Mouse (Mus musculus): ENCODE results near the gene Ccpg1os. TPM values are rescaled to one million over a fixed set of nuclear protein-coding genes. Genes with fewer than 3 reads are reported as not detected.

Gene Ccpg1os
- polyA plus RNA-seq, 1 experiment from 2014 or later, result 35.2 TPM

- Histone ChIP-seq H3K27ac (replicated peaks) (no peak overlapping the region), H3K27me3 (no peaks in the 10 kb centered on the region), H3K4me2 (replicated peaks) (no peak overlapping the region), H3K4me3 (replicated peaks) (no peak overlapping the region), H3K9ac (no peak overlapping the region), H3K36me3 (peaks cover 25% of the 10 kb centered on the region), H3K9me3 (replicated peaks) (no peaks in the 10 kb centered on the region), H3K4me1 (no peaks in the 10 kb centered on the region)
- 70% methylated on average over 7 of the region's 7 CpGs for WGBS
- no peak for ATAC-seq (ENCODE audit: insufficient number of reproducible peaks, low FRiP score, low TSS enrichment, low read depth)
These were observed 35.6 kb downstream of the Ccpg1os start for GRCm38 (mm10) chr9:72949572-72949971.

GRCm38 (mm10) chr9:72947010-72947409 lies 38.2 kb downstream of the Ccpg1os start:
- Histone ChIP-seq H3K36me3 (peaks cover 38% of the 10 kb centered on the region), H3K27ac (replicated peaks) (no peak overlapping the region), H3K9ac (no peak overlapping the region), H3K9me3 (replicated peaks) (no peaks in the 10 kb centered on the region), H3K4me3 (replicated peaks) (no peak overlapping the region), H3K27me3 (no peaks in the 10 kb centered on the region), H3K4me1 (no peaks in the 10 kb centered on the region), H3K4me2 (replicated peaks) (no peak overlapping the region)
- no peak for ATAC-seq (ENCODE audit: insufficient number of reproducible peaks, low FRiP score, low TSS enrichment, low read depth)
- 100% methylated on average over 1 of the region's 1 CpGs for WGBS

GRCm38 (mm10) chr9:72944286-72944685 lies 40.9 kb downstream of the Ccpg1os start:
- no peak for ATAC-seq (ENCODE audit: insufficient number of reproducible peaks, low FRiP score, low TSS enrichment, low read depth)
- H3K36me3 ChIP-seq, result peaks cover 38% of the 10 kb centered on the region
- no peak overlapping the region for H3K4me2 ChIP-seq (replicated peaks)
- no peaks in the 10 kb centered on the region for H3K27me3 ChIP-seq
- WGBS, result 89% methylated on average over 13 of the region's 13 CpGs
- H3K9me3 ChIP-seq (replicated peaks), result no peaks in the 10 kb centered on the region
- no peak overlapping the region for H3K27ac ChIP-seq (replicated peaks)
- no peaks in the 10 kb centered on the region for H3K4me1 ChIP-seq
- H3K4me3 ChIP-seq (replicated peaks), result no peak overlapping the region
- H3K9ac ChIP-seq, result no peak overlapping the region

- Histone ChIP-seq H3K27me3 (no peaks in the 10 kb centered on the region), H3K36me3 (peaks cover 38% of the 10 kb centered on the region), H3K4me1 (no peaks in the 10 kb centered on the region), H3K9me3 (replicated peaks) (no peaks in the 10 kb centered on the region), H3K27ac (replicated peaks) (no peak overlapping the region), H3K4me3 (replicated peaks) (no peak overlapping the region), H3K9ac (no peak overlapping the region), H3K4me2 (replicated peaks) (no peak overlapping the region)
- WGBS, result 61% methylated on average over 3 of the region's 3 CpGs
- ATAC-seq (ENCODE audit: insufficient number of reproducible peaks, low FRiP score, low TSS enrichment, low read depth), result no peak
These were observed 41.8 kb downstream of the Ccpg1os start for GRCm38 (mm10) chr9:72943424-72943823.

GRCm38 (mm10) chr9:72936301-72936700 lies 48.9 kb downstream of the Ccpg1os start:
- H3K27ac ChIP-seq (replicated peaks), result no peak overlapping the region
- no peaks in the 10 kb centered on the region for H3K9me3 ChIP-seq (replicated peaks)
- H3K27me3 ChIP-seq, result no peaks in the 10 kb centered on the region
- no peak for ATAC-seq (ENCODE audit: insufficient number of reproducible peaks, low FRiP score, low TSS enrichment, low read depth)
- H3K4me1 ChIP-seq, result no peaks in the 10 kb centered on the region
- peaks cover 17% of the 10 kb centered on the region; the same call in 1 of the 2 replicates for H3K36me3 ChIP-seq
- WGBS, result 54% methylated on average over 2 of the region's 2 CpGs
- H3K4me2 ChIP-seq (replicated peaks), result no peak overlapping the region
- H3K4me3 ChIP-seq (replicated peaks), result no peak overlapping the region
- H3K9ac ChIP-seq, result no peak overlapping the region

GRCm38 (mm10) chr9:72935309-72935708 lies 49.9 kb downstream of the Ccpg1os start:
- no peaks in the 10 kb centered on the region for H3K27me3 ChIP-seq
- peaks cover 17% of the 10 kb centered on the region; the same call in 1 of the 2 replicates for H3K36me3 ChIP-seq
- WGBS, result 86% methylated on average over 4 of the region's 4 CpGs
- no peak overlapping the region for H3K4me3 ChIP-seq (replicated peaks)
- no peak overlapping the region for H3K4me2 ChIP-seq (replicated peaks)
- ATAC-seq (ENCODE audit: insufficient number of reproducible peaks, low FRiP score, low TSS enrichment, low read depth), result no peak
- H3K27ac ChIP-seq (replicated peaks), result no peak overlapping the region
- H3K9ac ChIP-seq, result no peak overlapping the region
- no peaks in the 10 kb centered on the region for H3K9me3 ChIP-seq (replicated peaks)
- no peaks in the 10 kb centered on the region for H3K4me1 ChIP-seq

- Histone ChIP-seq H3K27me3 (no peaks in the 10 kb centered on the region), H3K27ac (replicated peaks) (no peak overlapping the region), H3K9me3 (replicated peaks) (no peaks in the 10 kb centered on the region), H3K36me3 (peaks cover 21% of the 10 kb centered on the region), H3K4me2 (replicated peaks) (no peak overlapping the region), H3K4me3 (replicated peaks) (no peak overlapping the region), H3K4me1 (peaks cover 14% of the 10 kb centered on the region), H3K9ac (no peak overlapping the region)
- 0 out of 2 replicates have a peak, but pooled peaks have one; percentile 39 for ATAC-seq (ENCODE audit: insufficient number of reproducible peaks, low FRiP score, low TSS enrichment, low read depth)
- WGBS, result 60% methylated on average over 13 of the region's 13 CpGs
These were observed 53.9 kb downstream of the Ccpg1os start for GRCm38 (mm10) chr9:72931166-72931790.

Small RNA genes within 50 kb of the gene (microRNA-seq; reads per million reads assigned to microRNA genes)
- not detected for gene Gm27353 (ENCODE audit: borderline number of aligned reads)

Other genes with a start within 250 kb of the Ccpg1os start
- gene Prtg, start 178.5 kb downstream of the Ccpg1os start, polyA plus RNA-seq (2015; fragmentation: Nextera tagmentation; extraction: Ambion mirVana), result 1.1 and 1.2 TPM in 2 replicates
- gene Pygo1, start 59.7 kb downstream of the Ccpg1os start, polyA plus RNA-seq (2015; fragmentation: Nextera tagmentation; extraction: Ambion mirVana), result 7.5 and 7.6 TPM in 2 replicates
- gene Dyx1c1, start 26.6 kb downstream of the Ccpg1os start, polyA plus RNA-seq (2015; fragmentation: Nextera tagmentation; extraction: Ambion mirVana), result 2.0 and 3.6 TPM in 2 replicates
- not detected in 2 replicates for gene Gm44503, start 26.5 kb downstream of the Ccpg1os start, polyA plus RNA-seq (2015; fragmentation: Nextera tagmentation; extraction: Ambion mirVana)
- 39.1 and 39.4 TPM in 2 replicates for gene Ccpg1, start within 50 bp of the Ccpg1os start, polyA plus RNA-seq (2015; fragmentation: Nextera tagmentation; extraction: Ambion mirVana)
- 12.0 and 15.0 TPM in 2 replicates for gene Pigb, start 55.0 kb upstream of the Ccpg1os start, polyA plus RNA-seq (2015; fragmentation: Nextera tagmentation; extraction: Ambion mirVana)
- 9.5 and 10.9 TPM in 2 replicates for gene Rab27a, start 59.5 kb upstream of the Ccpg1os start, polyA plus RNA-seq (2015; fragmentation: Nextera tagmentation; extraction: Ambion mirVana)
- gene Khdc3, start 116.5 kb upstream of the Ccpg1os start, polyA plus RNA-seq (2015; fragmentation: Nextera tagmentation; extraction: Ambion mirVana), result not detected in 2 replicates
- not detected in 2 replicates for gene Gm20509, start 117.1 kb upstream of the Ccpg1os start, polyA plus RNA-seq (2015; fragmentation: Nextera tagmentation; extraction: Ambion mirVana)
- gene Rsl24d1, start 128.0 kb upstream of the Ccpg1os start, polyA plus RNA-seq (2015; fragmentation: Nextera tagmentation; extraction: Ambion mirVana), result 102 and 105 TPM in 2 replicates

All from embryonic facial prominence, embryonic 15.5 days (tissue).